Mouse (Mus musculus): ENCODE results near the gene Srpk3. TPM values are rescaled to one million over a fixed set of nuclear protein-coding genes. Genes with fewer than 3 reads are reported as not detected.
"Not testable (repeated sequence)": the region's sequence is repeated elsewhere in the genome, so short reads cannot be mapped to it uniquely, and the experiment has no call there.

The Srpk3 gene
- 76.5 and 79.5 TPM in 2 replicates for polyA plus RNA-seq (2014; fragmentation: Nextera tagmentation; extraction: Ambion mirVana)

DNA sequence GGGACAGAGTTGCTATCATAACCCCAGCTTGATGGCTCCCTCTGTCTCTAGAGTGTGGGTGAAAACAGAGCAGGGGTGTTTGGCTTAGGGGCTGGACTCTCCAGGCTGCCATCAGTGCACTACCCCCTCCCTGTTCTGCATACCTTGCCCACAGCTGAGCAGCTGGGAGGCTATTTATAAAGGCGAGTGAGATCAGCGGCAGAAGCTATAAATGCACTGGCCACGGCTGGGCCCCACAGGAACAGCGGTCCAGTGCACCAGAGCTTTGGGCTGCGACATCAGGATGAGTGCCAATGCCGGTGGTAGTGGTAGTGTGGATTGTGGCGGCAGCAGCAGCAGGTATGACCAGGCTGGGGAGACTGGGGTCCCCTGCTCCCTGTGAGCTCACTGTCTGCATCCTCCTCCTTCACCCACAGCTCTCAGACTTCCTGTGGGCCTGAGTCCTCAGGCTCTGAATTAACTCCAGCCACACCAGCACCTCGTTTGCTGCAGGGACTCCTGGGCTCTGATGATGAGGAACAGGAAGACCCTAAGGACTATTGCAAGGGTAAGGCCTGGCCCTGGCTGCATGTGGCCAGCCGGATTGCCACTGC is at the start of gene Srpk3:
TSS of gene Srpk3 (plus strand) at position 238 of the 593 bp plus-strand sequence.
- Histone ChIP-seq H3K4me2 (ENCODE audit: low read length) (peak within 1 kb of the TSS; percentile 63), H3K27me3 (ENCODE audit: control insufficient read depth, insufficient read depth, low read length) (no peaks in the 10 kb centered on the region), H3K9me3 (ENCODE audit: control insufficient read depth, low read length) (no peaks in the 10 kb centered on the region), H3K4me3 (ENCODE audit: control insufficient read depth in 1 of 2, insufficient read depth in 1 of 2, low read depth in 1 of 2, low read length in 2 of 2) (peak within 1 kb of the TSS; percentile 42 to 50), H3K4me1 (ENCODE audit: control insufficient read depth in 2 of 2, insufficient read depth in 2 of 2, low read length in 2 of 2) (peaks cover 0 to 6% of the 10 kb centered on the region in 2 experiments; a peak in 1 of 4 replicates), H3K9ac (ENCODE audit: low read length) (peak within 1 kb of the TSS; percentile 80), H3K27ac (replicated peaks in 1 of 2; ENCODE audit: control insufficient read depth in 1 of 2, insufficient read depth in 1 of 2, low read depth in 2 of 2, low read length in 2 of 2) (peak within 1 kb of the TSS; percentile 96 to 97), H3K36me3 (ENCODE audit: control insufficient read depth, insufficient read depth, low read length) (peaks cover 37% of the 10 kb centered on the region)
- peak; percentile 77 for ATAC-seq (ENCODE audit: insufficient number of reproducible peaks, insufficient read depth, low FRiP score, low read depth)
- 36% methylated on average over 9 of the region's 9 CpGs for WGBS

DNA sequence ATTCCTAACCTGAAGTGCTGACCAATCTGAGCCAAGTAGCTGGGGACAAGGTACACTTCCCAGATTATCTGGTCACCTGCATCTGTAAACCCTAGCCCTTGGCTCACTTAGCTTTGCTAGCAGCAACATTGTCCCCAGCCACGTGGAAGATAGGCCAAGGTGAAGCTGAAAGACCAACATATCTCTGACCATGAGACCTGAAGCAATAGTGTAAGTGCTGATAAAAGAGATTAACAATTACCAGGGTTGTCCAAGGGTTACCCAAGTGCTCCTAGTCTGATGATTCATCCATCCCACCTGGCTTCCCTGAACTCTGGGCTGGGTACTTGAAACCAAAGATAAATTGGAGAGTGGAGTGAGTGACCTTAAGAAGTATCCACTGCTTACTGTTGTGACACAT is 43.3 kb upstream of the Srpk3 start:
- H3K9ac ChIP-seq (ENCODE audit: low read length) = no peak overlapping the region
- H3K27ac ChIP-seq (replicated peaks in 1 of 2; ENCODE audit: control insufficient read depth in 1 of 2, insufficient read depth in 1 of 2, low read depth in 2 of 2, low read length in 2 of 2) = no peak overlapping the region
- H3K4me3 ChIP-seq (ENCODE audit: control insufficient read depth in 1 of 2, insufficient read depth in 1 of 2, low read depth in 1 of 2, low read length in 2 of 2) = no peak overlapping the region
- 0 out of 2 replicates have a peak, but pooled peaks cover 33% of the 10 kb centered on the region for H3K36me3 ChIP-seq (ENCODE audit: control insufficient read depth, insufficient read depth, low read length)
- ATAC-seq (ENCODE audit: insufficient number of reproducible peaks, insufficient read depth, low FRiP score, low read depth) = no peak
- WGBS = 43% methylated on average over 1 of the region's 1 CpGs
- no peaks in the 10 kb centered on the region for H3K4me1 ChIP-seq (ENCODE audit: control insufficient read depth in 2 of 2, insufficient read depth in 2 of 2, low read length in 2 of 2)
- H3K27me3 ChIP-seq (ENCODE audit: control insufficient read depth, insufficient read depth, low read length) = no peaks in the 10 kb centered on the region
- no peak overlapping the region for H3K4me2 ChIP-seq (ENCODE audit: low read length)
- H3K9me3 ChIP-seq (ENCODE audit: control insufficient read depth, low read length) = no peaks in the 10 kb centered on the region

DNA sequence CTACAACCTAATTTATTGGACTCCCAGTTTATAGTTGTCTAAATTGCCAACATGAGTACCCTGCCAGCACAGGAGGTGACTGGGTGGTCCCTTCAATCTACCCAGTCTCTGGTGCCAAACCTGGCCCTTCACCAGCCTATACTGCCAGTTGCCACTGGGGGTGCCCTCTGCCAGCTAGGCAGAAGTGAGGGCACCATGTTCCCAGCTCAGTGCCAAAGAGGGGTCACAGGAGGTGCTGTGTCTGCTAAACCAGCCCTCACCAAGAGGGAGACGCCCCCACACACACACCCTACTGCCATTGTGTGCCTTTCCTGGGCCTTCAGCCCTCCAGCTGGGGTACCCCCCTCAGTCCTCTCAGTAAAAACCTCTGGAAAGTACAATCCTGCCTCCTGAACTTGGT is 36.0 kb upstream of the Srpk3 start:
- H3K4me3 ChIP-seq (ENCODE audit: control insufficient read depth in 1 of 2, insufficient read depth in 1 of 2, low read depth in 1 of 2, low read length in 2 of 2) = no peak overlapping the region
- H3K9me3 ChIP-seq (ENCODE audit: control insufficient read depth, low read length) = no peaks in the 10 kb centered on the region
- H3K27me3 ChIP-seq (ENCODE audit: control insufficient read depth, insufficient read depth, low read length) = no peaks in the 10 kb centered on the region
- H3K4me2 ChIP-seq (ENCODE audit: low read length) = no peak overlapping the region
- no peak for ATAC-seq (ENCODE audit: insufficient number of reproducible peaks, insufficient read depth, low FRiP score, low read depth)
- 0 out of 2 replicates have a peak, but pooled peaks cover 3% of the 10 kb centered on the region for H3K36me3 ChIP-seq (ENCODE audit: control insufficient read depth, insufficient read depth, low read length)
- 50% methylated on average over 1 of the region's 1 CpGs for WGBS
- H3K27ac ChIP-seq (replicated peaks in 1 of 2; ENCODE audit: control insufficient read depth in 1 of 2, insufficient read depth in 1 of 2, low read depth in 2 of 2, low read length in 2 of 2) = no peak overlapping the region
- no peak overlapping the region for H3K9ac ChIP-seq (ENCODE audit: low read length)
- no peaks in the 10 kb centered on the region for H3K4me1 ChIP-seq (ENCODE audit: control insufficient read depth in 2 of 2, insufficient read depth in 2 of 2, low read length in 2 of 2)

DNA sequence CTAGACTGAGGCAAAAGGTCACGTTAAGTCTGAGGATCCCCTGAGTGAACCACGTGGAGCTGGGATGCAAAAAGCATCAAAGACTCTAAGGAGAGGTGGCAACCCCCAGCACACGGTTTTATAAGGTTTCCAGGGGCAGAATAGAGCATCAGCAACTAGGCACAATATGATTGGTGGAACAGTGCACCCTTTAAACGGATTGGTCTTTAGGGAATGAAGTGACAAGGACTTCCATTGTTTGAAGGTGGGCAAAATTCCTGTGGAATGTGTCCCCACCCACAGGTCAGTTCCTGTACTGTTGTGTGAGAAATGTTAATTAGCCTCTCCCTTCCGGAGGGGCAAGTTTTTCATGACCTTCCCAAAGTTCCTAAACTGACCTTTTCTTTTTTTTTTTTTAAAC is 35.1 kb upstream of the Srpk3 start:
- H3K4me3 ChIP-seq (ENCODE audit: control insufficient read depth in 1 of 2, insufficient read depth in 1 of 2, low read depth in 1 of 2, low read length in 2 of 2) = no peak overlapping the region
- 59% methylated on average over 5 of the region's 5 CpGs for WGBS
- H3K27ac ChIP-seq (replicated peaks in 1 of 2; ENCODE audit: control insufficient read depth in 1 of 2, insufficient read depth in 1 of 2, low read depth in 2 of 2, low read length in 2 of 2) = no peak overlapping the region
- H3K4me2 ChIP-seq (ENCODE audit: low read length) = no peak overlapping the region
- H3K36me3 ChIP-seq (ENCODE audit: control insufficient read depth, insufficient read depth, low read length) = 0 out of 2 replicates have a peak, but pooled peaks cover 3% of the 10 kb centered on the region
- no peaks in the 10 kb centered on the region for H3K9me3 ChIP-seq (ENCODE audit: control insufficient read depth, low read length)
- no peak overlapping the region for H3K9ac ChIP-seq (ENCODE audit: low read length)
- H3K27me3 ChIP-seq (ENCODE audit: control insufficient read depth, insufficient read depth, low read length) = no peaks in the 10 kb centered on the region
- H3K4me1 ChIP-seq (ENCODE audit: control insufficient read depth in 2 of 2, insufficient read depth in 2 of 2, low read length in 2 of 2) = no peaks in the 10 kb centered on the region
- ATAC-seq (ENCODE audit: insufficient number of reproducible peaks, insufficient read depth, low FRiP score, low read depth) = no peak

DNA sequence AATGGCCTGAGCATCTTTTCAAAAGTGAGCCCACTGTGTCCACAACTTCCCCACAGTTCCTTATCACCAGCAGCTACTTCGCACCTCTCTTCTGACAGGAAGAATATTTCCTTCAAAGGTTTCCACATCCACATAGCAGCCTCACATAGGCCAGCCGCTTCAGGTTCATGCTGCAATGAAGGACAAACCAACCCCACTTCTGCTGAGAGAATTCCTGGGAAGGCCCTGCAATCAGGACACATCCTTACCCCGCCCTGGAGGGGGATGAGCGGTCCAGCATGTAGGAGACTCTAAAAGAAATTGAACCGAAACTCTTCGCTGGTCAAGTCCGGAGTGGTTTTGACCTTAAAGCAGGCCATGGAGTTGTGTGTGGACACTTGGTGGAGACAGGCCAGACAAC is 34.4 kb upstream of the Srpk3 start:
- not testable (repeated sequence) for H3K4me1 ChIP-seq (ENCODE audit: control insufficient read depth in 2 of 2, insufficient read depth in 2 of 2, low read length in 2 of 2); ATAC-seq (ENCODE audit: insufficient number of reproducible peaks, insufficient read depth, low FRiP score, low read depth); H3K36me3 ChIP-seq (ENCODE audit: control insufficient read depth, insufficient read depth, low read length); H3K9me3 ChIP-seq (ENCODE audit: control insufficient read depth, low read length); H3K4me3 ChIP-seq (ENCODE audit: control insufficient read depth in 1 of 2, insufficient read depth in 1 of 2, low read depth in 1 of 2, low read length in 2 of 2); H3K27me3 ChIP-seq (ENCODE audit: control insufficient read depth, insufficient read depth, low read length); H3K9ac ChIP-seq (ENCODE audit: low read length); H3K27ac ChIP-seq (replicated peaks in 1 of 2; ENCODE audit: control insufficient read depth in 1 of 2, insufficient read depth in 1 of 2, low read depth in 2 of 2, low read length in 2 of 2); H3K4me2 ChIP-seq (ENCODE audit: low read length)
- 88% methylated on average over 7 of the region's 7 CpGs for WGBS

DNA sequence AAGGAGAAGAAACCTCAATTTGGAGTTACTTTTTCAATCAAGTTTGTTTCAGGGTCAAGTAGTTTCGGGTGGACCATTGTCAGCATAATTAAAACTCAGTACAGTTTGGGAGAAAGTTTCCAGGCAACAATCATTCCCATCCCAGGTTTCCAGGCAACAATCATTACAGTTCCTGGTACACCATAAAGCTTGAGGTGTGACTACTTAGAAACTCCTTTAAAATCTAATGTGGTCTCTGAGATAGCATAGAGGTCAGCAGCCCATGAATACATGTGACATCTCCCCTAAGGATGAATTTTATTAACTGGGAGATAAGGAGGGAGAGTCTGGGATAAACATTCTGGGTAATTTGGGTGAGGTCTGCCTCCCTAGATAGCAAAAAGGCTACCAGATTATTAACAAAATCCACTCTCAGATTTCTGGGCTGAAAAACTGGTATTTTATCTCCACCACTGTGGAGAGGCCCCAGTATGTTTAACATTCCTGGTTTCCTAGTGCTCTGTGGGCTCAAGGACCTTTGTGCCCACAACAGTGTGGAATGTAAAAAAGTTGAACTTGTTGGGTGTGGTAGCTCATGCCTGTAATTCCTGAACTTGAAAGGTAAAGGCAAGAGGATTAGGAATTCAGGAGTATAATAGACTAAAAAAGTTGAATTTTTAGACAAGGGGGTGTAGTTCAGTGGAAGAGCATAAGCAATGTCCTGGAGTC is 29.3 kb upstream of the Srpk3 start:
- Histone ChIP-seq H3K4me3 (ENCODE audit: control insufficient read depth in 1 of 2, insufficient read depth in 1 of 2, low read depth in 1 of 2, low read length in 2 of 2) (no peak overlapping the region), H3K27me3 (ENCODE audit: control insufficient read depth, insufficient read depth, low read length) (no peaks in the 10 kb centered on the region), H3K36me3 (ENCODE audit: control insufficient read depth, insufficient read depth, low read length) (no peaks in the 10 kb centered on the region), H3K4me1 (ENCODE audit: control insufficient read depth in 2 of 2, insufficient read depth in 2 of 2, low read length in 2 of 2) (no peaks in the 10 kb centered on the region), H3K9me3 (ENCODE audit: control insufficient read depth, low read length) (no peaks in the 10 kb centered on the region), H3K27ac (replicated peaks in 1 of 2; ENCODE audit: control insufficient read depth in 1 of 2, insufficient read depth in 1 of 2, low read depth in 2 of 2, low read length in 2 of 2) (no peak overlapping the region), H3K4me2 (ENCODE audit: low read length) (no peak overlapping the region), H3K9ac (ENCODE audit: low read length) (no peak overlapping the region)
- 48% methylated on average over 1 of the region's 1 CpGs for WGBS
- ATAC-seq (ENCODE audit: insufficient number of reproducible peaks, insufficient read depth, low FRiP score, low read depth) = no peak

DNA sequence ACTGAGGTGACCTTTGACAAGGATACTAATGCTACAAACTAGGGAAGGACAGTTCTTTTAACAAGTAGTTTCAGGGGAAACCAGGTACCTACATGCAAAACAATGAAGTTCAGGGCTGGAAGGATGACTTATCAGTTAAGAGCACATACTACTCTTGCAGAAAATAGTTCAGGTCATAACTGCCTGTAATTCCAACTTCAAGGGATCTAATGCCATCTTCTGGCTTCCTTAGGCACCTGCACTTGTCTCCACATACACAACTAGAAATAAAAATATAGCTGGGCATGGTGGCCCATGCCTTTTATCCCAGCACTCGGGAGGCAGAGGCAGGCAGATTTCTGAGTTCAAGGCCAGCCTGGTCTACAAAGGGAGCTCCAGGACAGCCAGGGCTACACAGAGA is 25.2 kb upstream of the Srpk3 start:
- no peak for ATAC-seq (ENCODE audit: insufficient number of reproducible peaks, insufficient read depth, low FRiP score, low read depth)
- Histone ChIP-seq H3K4me1 (ENCODE audit: control insufficient read depth in 2 of 2, insufficient read depth in 2 of 2, low read length in 2 of 2) (no peaks in the 10 kb centered on the region), H3K9ac (ENCODE audit: low read length) (no peak overlapping the region), H3K27me3 (ENCODE audit: control insufficient read depth, insufficient read depth, low read length) (no peaks in the 10 kb centered on the region), H3K4me3 (ENCODE audit: control insufficient read depth in 1 of 2, insufficient read depth in 1 of 2, low read depth in 1 of 2, low read length in 2 of 2) (no peak overlapping the region), H3K4me2 (ENCODE audit: low read length) (no peak overlapping the region), H3K36me3 (ENCODE audit: control insufficient read depth, insufficient read depth, low read length) (no peaks in the 10 kb centered on the region), H3K27ac (replicated peaks in 1 of 2; ENCODE audit: control insufficient read depth in 1 of 2, insufficient read depth in 1 of 2, low read depth in 2 of 2, low read length in 2 of 2) (no peak overlapping the region), H3K9me3 (ENCODE audit: control insufficient read depth, low read length) (no peaks in the 10 kb centered on the region)
- 68% methylated on average over 1 of the region's 1 CpGs for WGBS
